Mouse (Mus musculus): ENCODE measurements around the gene Gcc1.

DNA sequence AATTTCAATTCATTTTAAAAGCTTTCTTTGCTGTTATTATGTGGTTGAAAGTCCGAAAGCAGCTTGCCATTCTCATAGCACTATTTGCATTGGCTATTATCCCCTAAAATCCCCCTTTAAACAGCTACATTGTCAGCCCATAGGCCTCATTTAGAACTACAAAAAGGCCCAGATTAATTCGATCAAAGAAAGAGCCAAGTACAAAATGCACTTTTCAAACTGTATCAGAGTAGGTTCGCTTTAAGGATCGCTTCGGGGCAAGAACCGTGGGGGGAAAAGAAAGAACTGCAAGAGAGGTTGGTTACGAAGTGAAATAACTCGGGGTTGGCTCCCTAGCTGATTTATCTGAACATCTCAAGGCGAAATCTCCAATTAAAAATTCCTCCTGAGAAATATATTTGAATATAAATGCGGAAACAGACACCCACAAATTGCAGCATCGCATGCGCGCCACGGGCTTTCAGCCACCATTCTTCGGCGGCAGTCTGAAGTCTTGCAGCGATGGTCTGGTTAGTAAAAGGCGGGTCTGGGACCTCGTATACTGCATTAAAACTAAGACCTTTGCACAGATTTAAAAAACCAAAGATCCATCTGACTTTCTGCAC lies 31.2 kb downstream of the Gcc1 start:
- TF ChIP-seq CTCF (IDR thresholded peaks at IDR 0.05; ENCODE audit: low read depth, low read length) (no peak), POLR2A (IDR thresholded peaks at IDR 0.05; ENCODE audit: extremely low read depth, insufficient read depth, low read length) (no peak)
